ENCODE assay signal across 19 mouse cellular contexts in genomic region chr2:78983944-78984498, GRCm38 (mm10).
"Had no signal": no experiment of that assay in that cellular context is flagged by ENCODE, and none has a peak within 500 bp of the region (broad histone marks: within the 10 kb centered on the region; RNA-seq: fewer than 3 reads in every experiment).

No protein-coding gene starts in this region.

- H3K4me2 ChIP-seq: kidney, embryonic 15.5 days; lung, embryonic 15.5 days; midbrain, embryonic 12.5 days; midbrain, embryonic 15.5 days; neural tube, embryonic 12.5 days; neural tube, embryonic 15.5 days had no signal

- H3K4me1 ChIP-seq: kidney, embryonic 15.5 days; lung, embryonic 15.5 days; midbrain, embryonic 12.5 days; neural tube, embryonic 12.5 days had no signal

- H3K9me3 ChIP-seq: kidney, embryonic 15.5 days; lung, embryonic 15.5 days; midbrain, embryonic 12.5 days; midbrain, embryonic 15.5 days; neural tube, embryonic 12.5 days; neural tube, embryonic 15.5 days had no signal

- ATAC-seq: intestine, postnatal 0 days; midbrain, embryonic 15.5 days had no signal

- H3K4me3 ChIP-seq: kidney, embryonic 15.5 days; left cerebral cortex, adult 2 months; lung, embryonic 15.5 days; midbrain, embryonic 12.5 days; midbrain, embryonic 15.5 days; neural tube, embryonic 12.5 days; neural tube, embryonic 15.5 days had no signal

- H3K9ac ChIP-seq: kidney, embryonic 15.5 days; liver, embryonic 14.5 days; lung, embryonic 15.5 days; midbrain, embryonic 12.5 days; midbrain, embryonic 15.5 days; neural tube, embryonic 12.5 days; neural tube, embryonic 15.5 days had no signal

- H3K27ac ChIP-seq: kidney, embryonic 15.5 days; left cerebral cortex, adult 2 months; liver, embryonic 14.5 days; lung, embryonic 15.5 days; midbrain, embryonic 12.5 days; midbrain, embryonic 15.5 days; neural tube, embryonic 12.5 days; neural tube, embryonic 15.5 days; stomach, postnatal 0 days had no signal

- H3K36me3 ChIP-seq: kidney, embryonic 15.5 days; lung, embryonic 15.5 days; midbrain, embryonic 12.5 days; midbrain, embryonic 15.5 days; neural tube, embryonic 12.5 days; neural tube, embryonic 15.5 days had no signal

- DNase-seq: kidney, adult 8-10 months; kidney, postnatal 10 days; layer of hippocampus, postnatal 36 days; lung, adult 18-20 months; lung, postnatal 10 days; lung, postnatal 36 days; right cerebral cortex, adult 18-20 months; right cerebral cortex, postnatal 14 days; right cerebral cortex, postnatal 4 days had no signal

- H3K27me3 ChIP-seq: kidney, embryonic 15.5 days; lung, embryonic 15.5 days; midbrain, embryonic 12.5 days; midbrain, embryonic 15.5 days; neural tube, embryonic 12.5 days; neural tube, embryonic 15.5 days had no signal
